Mouse (Mus musculus): ENCODE results near the gene Mlx.

GRCm38 (mm10) chr11:101086756-101087681 lies at the start of gene Mlx:
- TF ChIP-seq CTCF (IDR thresholded peaks at IDR 0.05; ENCODE audit: extremely low read depth, insufficient read depth, low read length) (no peak), POLR2A (IDR thresholded peaks at IDR 0.05; ENCODE audit: extremely low read depth, insufficient read depth, low read length) (peak; percentile 90)

Data from cortical plate, adult 2 months (tissue).